Comparison of ENCODE assay signal across 12 mouse cellular contexts in the genomic region with DNA sequence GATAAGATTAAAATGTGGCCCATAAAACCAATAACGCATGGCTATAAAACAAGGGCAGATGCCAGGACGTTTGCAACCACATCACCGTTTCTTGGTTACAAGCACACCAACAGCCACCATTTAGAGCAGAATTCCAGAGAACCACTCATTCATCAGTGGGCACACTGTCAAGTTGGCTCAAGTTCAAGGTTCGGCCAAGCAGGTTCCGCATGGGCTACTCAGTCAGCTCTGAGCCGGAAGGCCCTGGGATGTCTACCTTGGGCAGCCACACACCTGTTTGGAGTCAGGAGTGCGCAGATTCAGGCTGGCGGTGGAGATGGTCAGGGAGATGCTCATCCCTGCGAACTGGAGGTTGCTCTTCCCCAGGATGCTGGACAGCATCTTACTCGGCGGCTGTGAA.
DNase-seq lines count a peak whose midpoint lies in the region; TF ChIP-seq lines count a peak whose summit lies in the region.
"Had no signal": no experiment of that assay in that cellular context is flagged by ENCODE, and none has a peak within 500 bp of the region (broad histone marks: within the 10 kb centered on the region; RNA-seq: fewer than 3 reads in every experiment).

No protein-coding gene starts in this region.

- DNase-seq in heart, adult 11 months = peak; percentile 81
- no peak for DNase-seq in heart, postnatal 4 days
- DNase-seq in right cerebral cortex, postnatal 14 days = peak; percentile 26
- DNase-seq in right cerebral cortex, adult 2 months (ENCODE audit: low spot score in 2 of 2) = no peak
- peak; percentile 28 for DNase-seq in cerebellum, adult 8-10 months
- peak; percentile 43 for DNase-seq in ovary, postnatal 14 days (ENCODE audit: low spot score)
- no peak for DNase-seq in lung, postnatal 4 days
- DNase-seq in lung, adult 2 months = no peak
- DNase-seq: gastrocnemius, adult 2 months; heart, postnatal 10 days had no signal

- TF ChIP-seq POLR2A in lung, adult 2 months (IDR thresholded peaks at IDR 0.05; ENCODE audit: borderline replicate concordance, extremely low read depth, low read depth, low read length) = no peak

- WGBS in lung, adult 2 months = 77% methylated on average over 11 of the region's 11 CpGs

- H3K4me1 ChIP-seq in lung, adult 2 months (ENCODE audit: control insufficient read depth, insufficient read depth, low read length) = no peaks in the 10 kb centered on the region
- H3K4me1 ChIP-seq: embryonic facial prominence, embryonic 13.5 days; limb, embryonic 12.5 days had no signal

- no peak overlapping the region for H3K4me3 ChIP-seq in lung, adult 2 months (replicated peaks; ENCODE audit: extremely low read depth, low read depth, low read length)
- H3K4me3 ChIP-seq: embryonic facial prominence, embryonic 13.5 days; gastrocnemius, adult 2 months; limb, embryonic 12.5 days had no signal

- TF ChIP-seq CTCF in lung, adult 2 months (IDR thresholded peaks at IDR 0.05; ENCODE audit: insufficient read depth, low read length) = no peak

Comparison
In these comparisons a context has a peak if more than half of its experiments do, and no peak if none do; other contexts are left out.
1. DNase-seq: peak in heart, adult 11 months (single experiment), right cerebral cortex, postnatal 14 days (single experiment), cerebellum, adult 8-10 months (single experiment) and ovary, postnatal 14 days (single experiment); none in heart, postnatal 4 days (single experiment), right cerebral cortex, adult 2 months (0 of 2), lung, postnatal 4 days (0 of 2) and lung, adult 2 months (single experiment).